Mouse (Mus musculus) granulocyte monocyte progenitor cell, adult 5-6 weeks (primary cell): Measurements from ENCODE around the gene Immp2l. TPM values are rescaled to one million over a fixed set of nuclear protein-coding genes. Genes with fewer than 3 reads are reported as not detected.

Experiments
- ATAC-seq: replicated peaks from 2 replicates; pipeline ENCODE4 v1.8.0; 2016; ENCODE audit warnings: mild to moderate bottlenecking, moderate TSS enrichment, inconsistent platforms; ENCODE audit not compliant: poor library complexity, severe bottlenecking
- total RNA-seq, 2 experiments: library from RNA; stranded (forward) in 1 of 2; stranded (reverse) in 1 of 2; fragments of 200-712, 200-1000 nt in 1 of 2; fragments of >200 nt in 1 of 2; fragmentation: Nextera tagmentation in 1 of 2; gene quantifications; 2 replicates each; pipeline ENCODE4 v1.2.3; 2014 to 2017

Immp2l gene
- total RNA-seq, 2 experiments from 2014 or later: 3.5 to 8.3 TPM

- ATAC-seq: no peak
These were observed 378.0 kb downstream of the Immp2l start for GRCm38 (mm10) chr12:41401923-41402322.

DNA sequence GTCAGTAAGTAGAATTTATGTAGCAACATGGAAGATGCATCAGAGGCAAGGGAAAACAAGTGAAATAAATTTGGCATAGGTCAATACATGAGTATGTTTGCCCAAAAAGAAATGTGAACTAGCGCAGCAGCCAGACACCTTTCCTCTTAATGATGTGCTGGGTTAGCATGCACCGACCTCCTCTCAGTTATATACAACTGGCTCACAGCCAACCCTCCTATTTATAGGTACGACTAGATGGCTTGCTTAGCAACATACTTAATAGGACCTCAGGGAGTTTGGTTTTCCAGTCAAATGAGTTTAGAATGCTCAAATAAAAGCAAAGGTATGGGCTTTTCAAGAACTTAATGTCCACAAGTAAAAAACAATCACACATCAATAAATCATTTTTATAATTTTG lies 385.5 kb downstream of the Immp2l start:
- ATAC-seq: no peak

- ATAC-seq: no peak
These were observed 392.7 kb downstream of the Immp2l start for GRCm38 (mm10) chr12:41416635-41417034.

- no peak for ATAC-seq
These were observed 393.2 kb downstream of the Immp2l start for GRCm38 (mm10) chr12:41417099-41417498.

GRCm38 (mm10) chr12:41417961-41418360 lies 394.1 kb downstream of the Immp2l start:
- ATAC-seq: no peak

- ATAC-seq: no peak
These were observed 401.3 kb downstream of the Immp2l start for GRCm38 (mm10) chr12:41425101-41425679.

GRCm38 (mm10) chr12:41427464-41427863 lies 403.6 kb downstream of the Immp2l start:
- no peak for ATAC-seq

GRCm38 (mm10) chr12:41428806-41429205 lies 404.9 kb downstream of the Immp2l start:
- ATAC-seq: no peak

- no peak for ATAC-seq
These were observed 412.5 kb downstream of the Immp2l start for GRCm38 (mm10) chr12:41436206-41436985.

DNA sequence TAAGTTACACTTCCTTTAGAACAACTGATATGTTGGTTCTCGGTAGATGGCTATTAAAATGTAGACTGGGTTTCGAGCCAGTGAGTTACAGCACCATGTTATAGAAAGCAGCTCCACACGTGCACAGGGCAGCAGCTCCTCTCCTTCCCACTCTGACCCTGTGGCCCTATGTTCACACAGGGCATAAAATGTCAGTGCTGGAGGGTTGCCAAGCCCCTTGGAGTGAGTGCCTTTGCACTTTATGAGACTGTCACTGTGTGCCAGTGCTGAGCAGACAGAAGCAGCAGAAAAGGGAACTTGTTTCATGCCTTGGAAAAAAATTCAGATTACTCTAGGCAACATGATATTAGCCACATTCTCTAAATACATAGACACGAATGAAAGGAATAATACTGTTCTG lies 414.6 kb downstream of the Immp2l start:
- ATAC-seq: no peak

DNA sequence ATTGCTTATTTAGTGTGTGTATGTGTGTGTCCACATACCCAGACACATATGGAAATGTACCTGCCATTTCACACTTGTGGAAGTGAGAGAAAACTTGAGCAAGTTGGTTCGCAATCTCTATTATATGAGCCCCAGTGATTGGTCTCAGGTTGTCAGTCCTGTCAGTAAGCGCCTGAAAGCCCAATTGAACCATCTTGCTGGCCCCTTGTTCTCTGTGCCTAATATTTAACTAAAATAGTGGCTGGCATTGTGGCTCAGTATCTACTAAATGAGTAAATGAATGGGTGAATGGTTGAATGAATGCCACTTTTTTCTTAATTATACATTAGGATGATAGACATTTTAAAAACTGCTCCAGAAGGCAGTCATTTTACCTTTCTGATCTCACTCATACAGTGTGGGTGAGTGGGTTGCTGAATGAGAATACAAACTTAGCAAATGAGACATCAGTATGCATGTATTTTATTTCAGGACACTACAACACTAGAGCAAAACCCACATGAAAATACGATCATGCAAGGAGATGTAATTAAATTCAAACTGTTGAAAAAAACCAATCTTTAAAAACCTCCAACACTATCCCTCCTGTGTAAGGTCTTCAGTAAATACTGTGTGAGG lies 444.6 kb downstream of the Immp2l start:
- ATAC-seq: no peak

DNA sequence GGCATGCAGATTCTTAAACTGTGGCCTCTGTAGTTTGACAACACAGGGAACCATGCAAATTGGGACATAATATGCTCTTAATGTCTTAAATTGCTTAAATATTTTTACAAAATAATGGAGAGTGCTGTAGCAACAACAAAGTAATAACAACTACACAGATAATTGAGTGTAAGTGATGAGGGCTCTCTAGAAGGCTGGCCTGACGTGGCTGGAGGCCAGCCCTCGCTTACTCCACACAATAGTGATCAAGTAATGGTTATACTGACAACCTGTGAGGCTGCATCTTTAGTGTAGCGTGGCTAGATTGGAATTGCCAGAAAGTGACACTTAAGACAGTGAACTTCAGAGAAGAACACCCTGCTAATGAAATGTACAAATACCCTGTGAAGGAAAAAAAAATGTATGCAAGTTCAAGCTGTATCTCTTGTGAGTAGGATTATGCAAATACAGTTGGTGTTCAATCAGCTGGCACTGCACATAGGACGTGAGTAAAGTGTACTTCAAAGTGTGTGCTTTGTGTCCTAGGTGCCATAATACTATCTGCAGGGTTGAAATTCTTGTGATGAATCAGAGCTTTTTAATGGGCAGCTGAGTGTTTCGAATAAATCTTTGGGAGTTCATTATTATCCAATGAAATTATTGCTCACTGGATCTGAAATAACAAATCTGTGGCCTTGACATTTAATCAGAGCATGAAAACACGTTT lies 445.4 kb downstream of the Immp2l start:
- no peak for ATAC-seq

DNA sequence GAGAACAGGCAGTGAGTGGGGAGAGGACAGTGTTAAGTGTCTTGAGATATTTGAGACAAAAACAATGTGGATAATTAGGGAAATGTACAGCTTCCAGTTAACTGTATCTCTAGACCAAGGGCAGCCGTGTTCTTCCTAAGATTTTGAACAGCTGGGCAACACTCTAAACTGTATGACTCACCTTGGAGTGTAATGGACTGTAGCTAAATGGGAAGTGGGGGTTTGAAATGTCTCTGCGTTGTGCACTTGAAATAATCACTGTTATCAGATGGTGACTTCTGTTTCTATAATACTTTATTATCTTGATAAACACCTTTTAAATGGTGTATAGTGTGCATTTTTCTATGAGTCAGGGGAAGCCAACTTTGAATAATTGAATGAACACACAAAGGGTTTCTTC lies 457.6 kb downstream of the Immp2l start:
- ATAC-seq: no peak

DNA sequence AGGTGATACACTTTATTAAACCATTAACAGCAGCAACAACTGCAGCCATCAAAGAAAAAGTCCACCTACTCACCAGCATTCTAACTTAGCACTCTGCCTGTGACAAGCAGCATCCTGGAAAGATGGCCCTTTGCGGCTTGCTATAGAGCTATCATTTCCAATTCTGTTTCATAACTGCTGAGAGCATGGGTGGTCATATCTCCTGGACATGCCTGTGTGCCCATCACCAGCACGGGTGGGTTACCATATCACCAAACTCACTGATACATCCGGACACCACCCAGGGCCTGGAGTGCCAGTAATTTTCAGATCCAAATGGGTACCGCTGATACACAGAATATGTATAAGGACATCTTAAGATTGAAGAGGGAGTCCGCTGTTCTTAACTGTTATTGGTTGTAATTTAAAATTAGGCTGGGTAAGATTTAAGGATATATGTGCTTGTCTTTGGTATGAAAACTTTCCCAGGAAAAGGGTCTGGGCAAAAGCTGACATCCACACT lies 459.3 kb downstream of the Immp2l start:
- no peak for ATAC-seq

GRCm38 (mm10) chr12:41483593-41484451 lies 459.9 kb downstream of the Immp2l start:
- ATAC-seq: peak; percentile 45

DNA sequence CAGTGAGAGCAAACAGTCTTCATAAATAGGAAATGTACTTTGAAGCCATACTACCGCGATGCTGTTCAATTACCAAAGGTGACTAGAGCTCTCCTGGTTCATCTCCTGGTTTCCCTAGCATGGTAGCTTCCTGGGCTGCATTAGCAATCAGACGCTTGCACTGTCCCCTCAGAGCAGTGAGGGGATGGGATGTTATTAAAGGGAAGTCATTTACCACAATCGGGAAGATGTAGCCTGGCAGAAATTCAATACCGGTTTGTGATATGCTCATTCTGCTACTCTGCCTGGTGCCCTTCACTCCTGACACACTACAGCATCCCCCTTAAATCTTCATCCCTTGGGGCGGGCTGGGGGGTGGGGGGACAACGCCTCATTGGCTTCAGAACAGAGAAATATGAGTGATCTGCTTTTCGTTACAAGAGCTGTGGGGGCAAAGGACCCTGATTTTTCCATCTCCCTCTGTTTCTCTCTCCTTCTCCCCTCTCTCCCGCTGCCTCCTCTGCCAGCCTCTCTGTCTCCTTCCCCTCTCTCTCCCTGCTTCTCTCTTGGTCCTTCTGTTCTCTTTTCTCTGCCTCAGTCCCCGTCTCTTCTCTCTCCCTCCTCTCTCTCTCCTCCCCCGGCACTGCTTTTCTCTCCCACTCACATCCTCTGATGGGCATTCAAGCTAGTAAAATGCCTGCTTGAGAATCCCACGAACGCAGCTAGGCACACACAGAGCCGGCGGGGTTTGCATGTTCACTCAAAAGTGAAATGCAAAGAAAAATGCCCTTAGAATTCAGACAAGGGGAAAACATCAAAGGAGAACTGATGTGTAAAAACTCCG lies 461.0 kb downstream of the Immp2l start:
- peak; percentile 52 for ATAC-seq

DNA sequence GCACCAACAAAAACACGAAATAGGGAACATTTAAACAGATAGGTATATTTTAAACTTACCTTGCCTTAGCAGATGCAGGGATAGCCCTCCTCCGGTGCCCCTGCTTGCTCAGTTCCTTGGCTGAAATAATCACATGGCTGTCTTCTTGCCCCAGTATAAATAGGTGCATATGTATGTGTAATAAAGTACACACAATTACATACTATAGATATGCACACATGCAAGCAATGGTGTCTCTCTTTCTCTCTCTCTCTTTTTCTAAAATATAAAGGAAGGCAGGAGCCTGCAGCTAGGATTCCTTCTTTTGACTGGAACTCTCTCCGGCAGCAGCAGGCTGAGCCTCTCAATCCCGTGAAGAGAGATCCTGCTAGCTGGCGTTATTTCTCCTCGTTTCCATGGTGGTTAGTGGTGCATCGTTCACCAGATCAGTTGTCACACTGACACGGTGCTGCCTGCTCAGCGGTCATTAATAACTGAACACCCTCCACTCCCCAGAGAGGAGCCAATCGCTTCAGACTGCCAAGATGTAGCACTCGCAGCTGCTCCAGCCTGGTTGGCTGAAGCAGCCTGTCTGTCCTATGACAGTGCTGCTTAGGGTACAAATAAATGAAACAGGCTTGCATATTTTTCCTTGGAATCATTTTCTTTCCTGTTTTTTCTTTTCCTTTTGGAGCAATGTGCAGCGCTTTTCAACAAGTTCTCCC lies 461.8 kb downstream of the Immp2l start:
- peak; percentile 40 for ATAC-seq

- no peak for ATAC-seq
These were observed 462.4 kb downstream of the Immp2l start, which contains the start of gene Lrrn3 for GRCm38 (mm10) chr12:41486331-41486730. TSS of gene Lrrn3 (minus strand) at chr12:41486431.
